Mouse (Mus musculus) kidney, adult 11 months (tissue): ENCODE results near the gene Cerkl.

ENCODE experiments used
- DNase-seq: peaks from one replicate; pipeline ENCODE4 v3.0.0; 2022

Cerkl gene

GRCm38 (mm10) chr2:79442906-79443305 lies 13.7 kb downstream of the Cerkl start:
- DNase-seq: no peak

DNA sequence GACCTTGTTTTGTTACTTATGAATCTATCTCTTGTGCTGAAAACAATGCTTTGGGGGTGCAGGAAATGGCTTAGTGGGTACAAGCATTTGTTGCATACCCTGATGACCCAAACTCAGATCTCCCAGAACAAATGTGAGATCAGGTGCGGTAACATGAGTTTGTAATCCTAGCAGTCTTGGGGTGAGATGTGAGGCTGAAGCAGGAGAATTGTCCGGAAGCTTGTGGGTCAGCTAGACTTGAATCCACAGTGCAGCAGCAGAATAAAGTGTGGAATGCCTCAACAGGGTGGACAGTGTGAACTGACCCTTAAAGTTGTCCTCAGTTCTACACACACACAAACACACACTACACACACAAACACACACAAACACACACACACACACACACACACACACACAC lies 14.4 kb downstream of the Cerkl start:
- no peak for DNase-seq

- no peak for DNase-seq
Observed at GRCm38 (mm10) chr2:79430061-79430460, 26.5 kb downstream of the Cerkl start.

DNA sequence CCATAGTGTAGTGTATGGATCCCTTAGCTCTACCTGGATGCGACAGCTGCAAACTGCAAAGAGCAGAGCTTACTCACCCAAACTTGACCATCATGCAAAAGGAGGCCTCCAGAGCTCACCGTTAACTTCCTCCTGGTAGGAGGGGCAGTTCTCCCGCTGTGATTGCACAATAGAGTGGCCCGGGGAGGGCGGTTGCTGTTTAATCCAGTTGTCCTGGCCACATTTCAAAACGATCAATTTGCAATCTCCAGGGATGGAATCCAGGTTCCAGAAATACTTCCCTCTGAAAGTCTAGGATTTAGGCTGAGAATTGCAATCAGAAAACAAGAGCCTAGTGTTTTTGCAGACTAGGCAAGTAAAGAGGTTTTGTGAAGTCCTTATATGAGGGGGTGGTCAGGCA lies 26.9 kb downstream of the Cerkl start:
- DNase-seq: no peak

- no peak for DNase-seq
Observed at GRCm38 (mm10) chr2:79429108-79429507, 27.5 kb downstream of the Cerkl start.

DNA sequence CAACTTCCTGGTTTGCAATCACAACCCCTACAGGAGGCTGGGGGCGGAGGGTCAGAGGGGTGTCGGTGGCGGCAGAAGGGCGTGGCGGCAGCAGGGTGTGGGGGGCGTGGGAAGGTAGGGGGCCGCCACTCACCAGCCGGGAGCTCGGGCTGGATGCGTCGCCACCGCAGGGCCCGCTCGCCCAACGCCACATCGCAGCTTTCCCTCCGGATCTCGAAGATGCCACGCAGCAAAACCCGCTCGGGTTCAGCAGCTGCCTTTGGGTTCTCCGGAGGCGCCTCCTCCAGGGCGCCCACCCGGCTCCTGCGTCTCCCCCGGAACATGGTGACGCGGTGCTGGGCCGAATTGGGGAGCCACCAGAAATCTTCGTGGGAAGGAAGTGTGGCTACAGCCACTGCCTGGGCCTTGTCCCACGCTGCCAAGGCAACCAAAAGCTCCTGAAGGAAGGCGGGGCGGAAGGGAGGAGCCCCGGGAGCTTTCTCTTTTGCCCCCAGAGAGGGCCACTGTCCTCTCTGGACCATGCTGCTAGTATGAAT lies 27.9 kb downstream of the Cerkl start:
- no peak for DNase-seq

GRCm38 (mm10) chr2:79428022-79428421 lies 28.6 kb downstream of the Cerkl start:
- DNase-seq: no peak

- DNase-seq: no peak
Observed at GRCm38 (mm10) chr2:79421696-79422095, 34.9 kb downstream of the Cerkl start.

GRCm38 (mm10) chr2:79414505-79414904 lies 42.1 kb downstream of the Cerkl start:
- no peak for DNase-seq

- DNase-seq: peak; percentile 34
Observed at GRCm38 (mm10) chr2:79410903-79411255, 45.7 kb downstream of the Cerkl start.

DNA sequence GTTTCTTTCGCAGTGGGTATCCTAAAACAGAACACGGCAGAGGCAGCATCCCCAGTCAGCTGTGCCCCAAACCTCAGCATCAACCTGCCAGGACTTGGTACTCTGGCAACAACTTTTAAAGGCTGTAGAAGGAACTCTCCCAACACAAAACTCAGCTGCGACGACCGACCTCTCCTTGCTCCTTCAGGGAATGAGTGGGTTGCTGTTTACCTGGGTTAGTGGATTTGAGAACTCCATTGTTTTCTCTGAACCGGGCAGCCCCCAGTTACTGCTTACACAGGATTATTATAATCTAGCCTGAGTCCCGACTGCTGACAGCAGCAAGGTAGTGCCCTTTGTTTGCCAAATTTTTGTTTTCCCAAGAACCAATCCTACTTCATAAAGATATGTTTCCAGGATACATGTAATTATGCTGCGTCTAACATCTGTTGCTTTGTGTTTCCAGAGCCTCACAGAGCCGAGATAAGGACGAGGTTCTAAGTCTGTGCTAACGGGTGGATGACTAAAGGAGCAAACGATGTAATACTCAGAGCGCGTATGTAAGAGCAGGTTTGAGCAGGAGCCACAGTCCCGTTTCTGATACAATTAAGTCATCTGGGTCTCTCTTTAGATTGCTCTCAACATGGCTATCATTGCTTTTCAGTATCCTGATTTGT lies 46.2 kb downstream of the Cerkl start:
- DNase-seq: no peak

GRCm38 (mm10) chr2:79405661-79406405 lies 50.8 kb downstream of the Cerkl start:
- DNase-seq: no peak

DNA sequence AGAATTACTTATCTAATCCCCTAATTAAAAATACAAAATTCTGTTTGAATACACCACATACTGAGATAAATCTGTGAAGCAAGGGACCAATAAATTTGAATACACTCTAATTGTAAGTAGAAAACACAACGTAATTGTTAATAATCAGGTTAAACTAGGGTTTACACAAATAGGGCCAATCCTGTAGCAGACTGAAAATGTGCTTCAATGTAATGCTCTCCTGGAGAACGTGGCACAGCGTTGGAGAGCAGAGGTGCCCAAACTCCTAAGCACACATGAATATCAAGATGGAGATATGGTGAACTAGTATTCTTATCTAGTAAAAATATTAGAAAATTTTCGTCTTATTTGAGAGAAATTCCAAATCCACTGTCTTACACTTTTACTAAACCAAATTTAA lies 56.5 kb downstream of the Cerkl start:
- no peak for DNase-seq

DNA sequence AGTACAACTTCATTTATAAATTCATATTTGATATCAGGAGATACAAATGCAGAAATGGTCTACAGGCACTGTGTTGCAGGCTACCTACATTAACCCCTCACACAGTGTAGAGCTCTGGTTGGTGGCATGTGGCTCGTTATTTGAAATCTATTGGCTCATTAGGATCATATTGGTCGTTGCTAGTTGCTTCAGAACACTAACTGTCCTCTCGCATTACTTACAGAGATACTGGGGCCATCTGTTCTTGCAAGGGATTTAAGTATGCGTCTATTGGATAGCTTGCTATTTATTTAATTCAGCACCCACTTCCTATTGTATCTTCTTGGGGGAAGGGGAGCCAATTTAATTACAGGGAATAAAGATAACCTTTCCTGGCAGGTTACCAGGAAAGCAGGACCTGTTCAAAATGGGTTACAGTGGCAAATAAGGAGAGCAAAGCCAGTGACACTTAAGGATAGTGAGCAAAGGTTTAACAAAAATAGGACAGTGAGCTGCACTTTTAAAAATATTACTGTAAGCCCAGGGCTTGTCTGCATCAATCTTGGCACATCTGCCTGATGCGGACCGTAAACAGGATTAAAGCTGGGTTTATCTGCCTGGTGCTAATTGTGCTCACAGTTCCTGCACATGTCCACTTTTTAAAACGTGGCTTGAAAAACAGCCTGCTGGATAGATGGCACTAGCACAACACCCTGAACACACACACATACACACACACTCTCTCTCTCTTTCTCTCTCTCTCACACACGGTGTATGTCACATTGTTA lies 57.2 kb downstream of the Cerkl start:
- no peak for DNase-seq

DNA sequence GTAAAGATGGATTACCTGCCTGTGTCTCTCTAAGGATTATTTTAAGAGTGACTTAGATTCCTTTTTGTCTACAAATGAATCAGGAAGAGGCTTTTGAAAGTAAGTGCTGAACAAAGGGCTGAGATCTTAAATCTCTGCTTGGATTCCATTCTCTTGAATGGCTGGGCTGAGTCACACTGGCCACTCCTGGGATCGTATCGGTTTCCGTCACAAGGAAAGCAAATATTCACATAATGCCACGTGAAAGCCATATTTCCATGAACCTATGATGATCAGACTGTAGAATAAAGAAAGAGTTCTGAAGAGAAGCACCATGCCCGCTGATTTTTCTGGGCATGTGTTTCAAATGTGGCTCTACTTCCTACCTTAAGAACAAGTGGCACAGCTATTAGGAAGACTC lies 57.8 kb downstream of the Cerkl start:
- DNase-seq: no peak

DNA sequence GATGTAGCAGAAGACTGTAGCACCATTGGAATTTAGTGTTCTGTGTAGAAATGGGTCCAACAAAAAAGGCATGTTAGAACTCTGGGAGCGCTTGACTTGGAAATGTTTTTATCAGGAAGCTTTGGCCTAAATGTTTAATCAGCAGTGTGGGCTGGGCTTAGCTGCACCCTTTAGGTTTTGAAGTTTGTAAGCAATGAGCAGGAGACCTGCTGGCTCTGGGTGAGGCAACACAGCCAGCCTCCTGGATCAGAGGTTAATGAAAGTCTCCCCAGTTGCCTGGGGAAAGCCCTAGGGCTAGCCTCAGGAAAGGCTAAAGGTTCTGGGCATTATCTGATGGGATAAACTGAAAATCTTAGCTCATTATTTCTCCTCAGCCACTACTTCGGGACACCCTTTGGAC lies 58.2 kb downstream of the Cerkl start:
- DNase-seq: no peak

DNA sequence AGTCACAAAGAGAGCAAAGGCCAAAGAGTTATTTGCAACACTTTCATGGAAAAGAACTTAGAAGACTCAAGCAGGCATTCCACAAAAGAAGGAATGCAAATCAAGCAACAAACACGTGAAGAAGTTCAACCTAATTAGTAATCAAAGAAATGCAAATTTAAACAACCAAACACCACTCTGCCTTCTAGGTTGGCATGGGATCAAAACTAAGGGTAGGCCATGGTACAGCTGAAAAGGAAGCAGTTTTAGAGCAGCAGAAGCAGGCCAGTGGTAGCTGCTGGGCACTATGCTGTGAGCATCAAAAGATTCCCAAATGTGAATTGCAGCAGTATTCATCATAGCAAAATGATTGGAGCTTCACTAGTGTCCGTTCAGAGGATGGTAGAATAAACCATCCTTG lies 59.5 kb downstream of the Cerkl start:
- DNase-seq: no peak

- peak; percentile 41 for DNase-seq
Observed at GRCm38 (mm10) chr2:79379087-79380041, 77.2 kb downstream of the Cerkl start.

DNA sequence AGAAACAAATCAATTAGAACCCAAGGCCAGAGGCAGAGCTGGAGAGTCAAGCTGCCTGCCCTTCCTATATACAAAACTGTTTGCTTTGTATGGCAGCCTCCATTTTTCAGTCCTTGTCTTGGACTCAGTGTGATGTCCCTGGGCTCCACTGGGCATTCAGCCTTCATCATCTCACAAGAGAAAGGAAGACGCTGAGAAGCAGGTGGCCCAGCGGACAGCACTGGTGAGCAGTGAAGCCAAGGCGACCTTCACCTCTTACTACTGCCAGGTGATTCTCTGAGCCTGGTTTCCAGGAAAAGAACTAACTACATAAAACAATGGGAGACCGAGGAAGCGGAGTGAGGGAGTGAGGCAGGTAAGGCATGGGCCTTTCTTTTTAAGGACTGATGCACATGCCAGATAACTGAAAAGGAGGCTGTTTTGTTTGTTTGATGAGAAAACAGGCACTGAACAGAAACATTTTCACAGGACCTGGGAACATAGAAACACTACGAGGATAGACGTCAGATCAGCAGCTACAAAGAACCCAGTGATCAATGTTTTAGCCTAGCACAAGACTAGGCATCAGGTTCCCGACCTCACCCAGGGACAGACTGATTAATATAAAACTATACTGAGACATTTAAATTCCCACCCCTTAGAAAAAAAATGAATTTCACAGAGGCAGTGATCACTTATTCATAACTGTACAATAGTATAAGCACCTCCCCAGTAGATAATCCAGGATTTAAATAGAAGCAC lies 78.1 kb downstream of the Cerkl start:
- DNase-seq: no peak

DNA sequence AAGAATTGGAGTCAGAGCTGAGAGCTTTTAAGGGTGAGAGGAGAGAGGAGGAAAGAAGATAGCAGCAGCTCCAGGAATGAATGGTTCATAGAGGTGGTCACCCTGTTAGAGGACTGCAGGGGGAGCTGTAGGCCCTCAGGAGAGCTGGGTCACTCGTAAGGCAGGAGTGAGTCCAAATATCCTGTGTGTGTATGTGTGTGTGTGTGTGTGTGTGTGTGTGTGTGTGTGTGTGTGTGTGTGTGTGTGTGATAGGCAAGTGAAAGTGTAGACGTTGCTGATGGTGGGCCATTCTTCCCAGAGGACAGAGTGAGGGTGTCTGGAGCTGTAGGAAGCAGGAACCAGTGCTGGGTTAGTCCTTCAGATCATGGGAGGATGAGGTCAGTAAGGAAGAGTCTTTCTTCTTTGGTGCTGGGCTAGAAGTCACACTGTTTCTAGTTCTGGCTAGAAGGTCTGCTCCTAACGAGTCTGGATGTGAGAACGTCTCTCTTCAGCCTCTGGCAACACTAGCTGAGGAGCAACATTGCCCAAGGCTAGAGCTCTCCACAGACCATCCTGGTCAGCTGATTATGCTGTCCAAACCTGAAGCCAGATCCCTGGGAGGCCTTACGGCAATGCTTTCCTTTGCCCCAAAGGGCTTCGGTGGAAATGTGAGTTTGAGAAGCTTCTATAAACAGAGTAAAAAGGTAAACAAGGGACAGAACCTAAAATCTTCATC lies 83.9 kb downstream of the Cerkl start:
- no peak for DNase-seq

DNA sequence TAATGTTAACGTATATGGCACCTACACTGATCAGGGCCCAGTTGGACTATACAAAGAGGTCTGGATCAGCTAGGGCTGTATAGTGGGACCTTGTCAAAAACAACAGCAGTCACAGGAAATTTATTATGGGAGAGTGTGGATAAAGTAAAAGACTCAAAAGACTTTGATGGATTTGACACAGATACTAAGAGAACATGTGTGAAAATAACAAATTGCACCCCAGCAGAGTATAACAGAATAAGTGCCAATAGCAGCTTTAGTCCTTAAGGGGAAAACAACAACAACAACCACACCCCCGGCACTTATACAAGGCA lies 84.5 kb downstream of the Cerkl start:
- DNase-seq: no peak
